Mouse (Mus musculus) heart, adult 2 months (tissue): ENCODE measurements around the gene Txk. TPM values are rescaled to one million over a fixed set of nuclear protein-coding genes. Genes with fewer than 3 reads are reported as not detected.

Source experiments
- DNase-seq, 2 experiments: peaks; one replicate each; pipeline ENCODE4 v3.0.0; 2021
- H3K27ac ChIP-seq: fragments of 200-600 bp; 2 replicates; pipeline ENCODE4 v1.8.1; 2022
- H3K27me3 ChIP-seq: fragments of 200-500 bp; 2 replicates; pipeline ENCODE4 v1.6.1; 2012; ENCODE audit warnings: mild to moderate bottlenecking, low read length, inconsistent platforms, mixed read lengths; ENCODE audit not compliant: control insufficient read depth, insufficient read depth
- H3K36me3 ChIP-seq: fragments of 200-500 bp; 2 replicates; pipeline ENCODE4 v1.6.1; 2012; ENCODE audit warnings: low read length, inconsistent platforms; ENCODE audit not compliant: control insufficient read depth, insufficient read depth
- H3K4me1 ChIP-seq: fragments of 200-500 bp; 2 replicates; pipeline ENCODE4 v1.6.1; 2011; ENCODE audit warnings: low read length; ENCODE audit not compliant: control insufficient read depth, insufficient read depth
- H3K4me3 ChIP-seq: fragments of 200-600 bp; 2 replicates; pipeline ENCODE4 v1.8.1; 2022
- H3K79me2 ChIP-seq: fragments of 200-500 bp; replicated peaks from 2 replicates; pipeline ENCODE4 v1.6.1; 2012; ENCODE audit warnings: mild to moderate bottlenecking, inconsistent platforms, low read length, moderate library complexity, mixed read lengths; ENCODE audit not compliant: control insufficient read depth, insufficient read depth
- H3K9ac ChIP-seq: fragments of 200-500 bp; 2 replicates; pipeline ENCODE4 v1.6.1; 2012; ENCODE audit warnings: low read depth, mild to moderate bottlenecking, control low read depth, inconsistent platforms, low read length, mixed read lengths
- CTCF ChIP-seq: fragments of 200-600 bp; IDR thresholded peaks from 2 replicates; pipeline ENCODE4 v1.8.1; 2022; ENCODE audit warnings: antibody characterized with exemption, mild to moderate bottlenecking, moderate library complexity
- EP300 ChIP-seq: fragments of 200-500 bp; IDR thresholded peaks from 2 replicates; pipeline ENCODE4 v1.6.1; 2011; ENCODE audit warnings: low read depth, low read length, control low read depth; ENCODE audit not compliant: insufficient read depth
- POLR2A ChIP-seq: fragments of 200-500 bp; IDR thresholded peaks from 2 replicates; pipeline ENCODE4 v1.6.1; 2011; ENCODE audit warnings: mild to moderate bottlenecking, low read depth, low read length, control low read depth; ENCODE audit not compliant: insufficient read depth
- WGBS: fragments of 180-500 bp; shearing (Covaris S2); methylation state at CpG from one replicate; pipeline ENCODE4 v1.1.7; 2018; 5-methylcytosine and 5-hydroxymethylcytosine counted together
- intact Hi-C: fragments of 180-260 bp; cut with DNase I; formaldehyde crosslinking; loops from one replicate; pipeline ENCODE4 v1.15.1; 2025
- polyA plus RNA-seq: library from polyadenylated mRNA; depleted of rRNA; stranded (reverse); fragments of >200 nt; gene quantifications from 2 replicates; pipeline ENCODE4 v1.2.3, GENCODE M21; 2012; rRNA removed
- total RNA-seq, 2 experiments: library from RNA; stranded (reverse); gene quantifications; 2 replicates each; pipeline ENCODE4 v1.2.3; 2021

The Txk gene
- total and polyA plus RNA-seq, 3 experiments, result 0.10 to 0.30 (median 0.18) TPM

DNA sequence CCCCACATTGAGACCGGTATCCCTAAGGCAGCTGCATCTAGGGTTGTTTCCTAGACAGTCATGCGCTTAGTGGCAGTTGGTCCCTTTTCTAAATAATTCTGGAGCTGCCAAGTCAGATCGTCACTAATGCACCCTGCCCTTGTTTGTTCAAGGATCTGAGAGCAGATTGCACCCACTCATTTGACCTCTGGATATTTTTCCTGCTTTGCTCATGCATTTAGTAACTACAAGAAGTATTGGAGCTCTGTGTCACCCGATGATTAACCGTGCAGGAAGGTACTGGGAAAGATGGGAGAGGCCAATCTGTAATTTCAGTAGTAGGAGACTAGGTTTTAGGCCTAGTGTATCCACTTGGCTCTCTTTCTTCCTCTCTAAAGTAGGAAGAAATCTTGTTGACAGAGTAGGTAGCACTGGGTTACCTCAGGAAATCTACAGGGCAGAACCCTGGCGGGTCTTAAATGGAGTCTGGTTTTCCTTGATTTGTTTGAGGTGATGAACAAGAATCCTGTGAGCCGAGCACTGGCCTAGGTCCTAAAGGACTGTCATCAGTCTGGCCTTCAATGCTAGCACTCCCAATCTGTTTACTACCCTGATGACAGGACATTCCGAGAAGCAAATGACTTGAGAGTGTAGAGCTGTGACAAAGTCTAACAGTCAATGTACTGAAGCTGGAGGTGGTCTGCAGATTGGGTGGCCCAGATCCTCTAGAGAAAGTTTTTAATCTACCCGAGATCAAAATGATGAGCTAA lies 103.4 kb downstream of the Txk start:
- Histone ChIP-seq H3K79me2 (no peaks in the 10 kb centered on the region), H3K36me3 (no peaks in the 10 kb centered on the region), H3K9ac (no peak overlapping the region), H3K27me3 (0 out of 2 replicates have a peak, but pooled peaks cover 2% of the 10 kb centered on the region), H3K4me1 (no peaks in the 10 kb centered on the region), H3K27ac (no peak overlapping the region), H3K4me3 (no peak overlapping the region)
- WGBS, result 75% methylated on average over 9 of the region's 9 CpGs
- no peak for DNase-seq
- intact Hi-C loops, result no loop called here
- no peak for TF ChIP-seq POLR2A
- no peak for TF ChIP-seq CTCF
- no peak for TF ChIP-seq EP300

DNA sequence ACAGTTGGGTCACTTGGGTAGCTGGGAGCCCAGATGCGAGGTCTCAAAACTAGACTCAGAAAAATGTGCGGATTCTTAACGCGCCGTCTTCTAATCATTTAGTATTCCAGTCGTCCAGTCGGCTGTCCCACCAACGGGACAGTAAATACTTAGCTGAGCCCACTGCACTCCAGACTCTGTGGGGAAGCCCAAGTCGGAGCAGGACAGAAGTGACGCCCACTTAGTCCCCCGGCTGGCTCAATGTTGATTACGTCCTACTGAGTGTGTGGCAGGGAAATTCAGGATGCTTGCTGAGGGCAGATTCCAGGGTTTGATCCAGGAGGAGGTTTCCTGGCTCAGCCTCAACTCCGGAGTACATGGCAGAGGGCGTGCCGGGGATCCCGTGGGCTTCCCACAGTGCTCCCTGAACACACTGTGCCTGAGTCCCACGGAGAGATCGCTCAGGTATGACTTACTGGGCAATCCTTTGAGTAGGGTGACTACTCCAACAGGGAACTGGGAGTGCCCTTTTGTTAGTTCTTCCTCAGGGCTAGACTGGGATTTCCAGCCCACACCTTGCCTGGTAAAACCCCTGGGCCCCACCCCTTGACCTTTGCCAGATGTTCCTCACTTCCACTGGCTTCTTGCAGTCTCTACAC lies 104.5 kb downstream of the Txk start:
- no peak for TF ChIP-seq EP300
- TF ChIP-seq POLR2A, result no peak
- no peak for TF ChIP-seq CTCF
- Histone ChIP-seq H3K4me1 (no peaks in the 10 kb centered on the region), H3K4me3 (peak overlapping the region; percentile 39), H3K79me2 (no peaks in the 10 kb centered on the region), H3K27ac (no peak overlapping the region), H3K27me3 (0 out of 2 replicates have a peak, but pooled peaks cover 2% of the 10 kb centered on the region), H3K9ac (no peak overlapping the region; the same call in 1 of the 2 replicates), H3K36me3 (no peaks in the 10 kb centered on the region)
- WGBS, result 7% methylated on average over 18 of the region's 18 CpGs
- intact Hi-C loops, result no loop called here
- no peak for DNase-seq

DNA sequence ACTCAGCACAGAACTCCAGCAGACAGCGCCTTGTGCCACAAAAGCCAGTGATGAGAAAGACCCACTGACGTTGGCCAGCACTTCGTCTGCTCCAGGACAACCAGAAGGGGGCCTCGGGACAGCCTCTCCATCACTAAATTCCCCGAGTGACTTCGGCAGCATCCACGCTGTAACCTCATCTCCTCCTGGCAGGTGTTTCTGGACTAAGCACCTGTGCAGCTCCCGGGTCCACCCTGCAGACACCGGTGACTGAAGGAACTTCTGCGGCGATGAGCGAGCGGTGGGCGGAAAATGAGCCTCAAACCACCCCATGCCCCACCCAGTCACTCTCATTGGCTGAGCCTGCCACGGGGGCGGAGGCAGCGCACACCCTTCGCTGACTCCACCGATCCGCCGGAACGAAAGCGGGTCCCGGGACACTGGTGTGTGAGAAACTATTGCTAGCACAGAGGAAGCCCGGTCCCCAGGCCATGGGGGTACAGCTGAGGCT lies 105.1 kb downstream of the Txk start, which contains the start of gene Nipal1:
TSS of gene Nipal1 (plus strand) at position 378 of the 490 bp plus-strand sequence.
- Histone ChIP-seq H3K4me3 (peak within 1 kb of the TSS; percentile 39), H3K79me2 (no peaks in the 10 kb centered on the region), H3K27ac (no peak within 1 kb of the TSS), H3K27me3 (0 out of 2 replicates have a peak, but pooled peaks cover 2% of the 10 kb centered on the region), H3K36me3 (no peaks in the 10 kb centered on the region), H3K4me1 (no peaks in the 10 kb centered on the region), H3K9ac (no peak within 1 kb of the TSS; the same call in 1 of the 2 replicates)
- peak; percentile 37 to 58 for DNase-seq
- WGBS, result under 1% methylated on average over 25 of the region's 25 CpGs
- intact Hi-C loops, result no loop called here
- TF ChIP-seq EP300, result no peak
- TF ChIP-seq POLR2A, result no peak
- no peak for TF ChIP-seq CTCF

DNA sequence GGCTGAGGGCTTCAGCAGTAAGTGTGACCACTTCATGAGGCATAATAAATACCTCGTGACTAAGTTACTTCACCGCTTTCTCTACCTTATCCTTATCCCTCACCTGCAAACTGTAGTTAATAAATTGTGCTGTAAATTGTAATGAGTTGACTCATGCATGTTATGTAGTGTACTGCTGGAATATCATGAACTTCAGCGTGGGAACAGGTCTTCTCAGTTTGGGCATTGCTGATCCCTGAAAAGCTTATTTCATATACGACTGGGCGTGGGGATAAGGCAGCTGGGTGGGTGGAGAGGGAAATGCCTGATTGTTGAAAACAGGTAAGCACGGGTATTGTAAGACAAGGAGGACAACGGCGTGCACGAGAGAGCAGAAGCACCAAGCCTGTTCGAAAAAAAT lies 105.6 kb downstream of the Txk start:
- 32% methylated on average over 10 of the region's 10 CpGs for WGBS
- Histone ChIP-seq H3K27ac (no peak overlapping the region), H3K27me3 (0 out of 2 replicates have a peak, but pooled peaks cover 2% of the 10 kb centered on the region), H3K36me3 (no peaks in the 10 kb centered on the region), H3K9ac (no peak overlapping the region), H3K4me1 (no peaks in the 10 kb centered on the region), H3K79me2 (no peaks in the 10 kb centered on the region), H3K4me3 (no peak overlapping the region)
- no peak for TF ChIP-seq EP300
- no peak for TF ChIP-seq CTCF
- no peak for TF ChIP-seq POLR2A
- intact Hi-C loops, result no loop called here
- no peak for DNase-seq

DNA sequence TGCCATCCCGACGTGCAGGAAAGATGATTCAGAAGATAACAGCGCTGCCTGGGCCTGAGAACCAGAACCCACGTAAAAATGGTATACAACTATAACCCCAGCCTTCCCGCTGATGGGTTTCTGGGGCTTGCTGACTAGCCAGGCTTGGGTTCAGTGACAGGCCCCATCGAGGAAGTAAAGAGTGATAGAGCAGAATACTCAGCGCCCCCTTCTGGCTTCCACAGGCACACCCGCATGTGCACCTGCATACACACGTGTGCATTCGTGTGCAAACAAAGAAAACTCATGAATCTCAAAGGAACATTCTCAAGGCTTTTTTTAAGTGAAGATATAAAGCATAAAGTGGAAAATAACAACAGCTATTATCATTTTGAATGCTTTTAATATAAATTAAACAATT lies 106.4 kb downstream of the Txk start:
- Histone ChIP-seq H3K4me1 (no peaks in the 10 kb centered on the region), H3K79me2 (no peaks in the 10 kb centered on the region), H3K4me3 (no peak overlapping the region), H3K27ac (no peak overlapping the region), H3K27me3 (0 out of 2 replicates have a peak, but pooled peaks cover 2% of the 10 kb centered on the region), H3K36me3 (no peaks in the 10 kb centered on the region), H3K9ac (no peak overlapping the region)
- intact Hi-C loops, result no loop called here
- 40% methylated on average over 10 of the region's 10 CpGs for WGBS
- TF ChIP-seq EP300 (no peak), CTCF (no peak), POLR2A (no peak)
- no peak for DNase-seq

Other genes with a start within 250 kb of the Txk start
- 100 to 1,000 TPM; 121 to 173 TPM for gene Corin, start 248.3 kb downstream of the Txk start, total RNA-seq
- gene Corin, start 248.3 kb downstream of the Txk start, polyA plus RNA-seq, result 42.3 and 96.3 TPM in 2 replicates
- gene Nfxl1, start 193.1 kb downstream of the Txk start, total RNA-seq, result 1 to 10 TPM; 5.8 to 6.2 TPM
- gene Nfxl1, start 193.1 kb downstream of the Txk start, polyA plus RNA-seq, result 2.6 and 4.7 TPM in 2 replicates
- not detected for gene Zar1, start 171.5 kb downstream of the Txk start, total RNA-seq
- not detected in 2 replicates for gene Zar1, start 171.5 kb downstream of the Txk start, polyA plus RNA-seq
- not detected for gene Gm5868, start 165.2 kb downstream of the Txk start, total RNA-seq
- not detected in 2 replicates for gene Gm5868, start 165.2 kb downstream of the Txk start, polyA plus RNA-seq
- not detected for gene Cnga1, start 108.5 kb downstream of the Txk start, total RNA-seq
- not detected in 2 replicates for gene Cnga1, start 108.5 kb downstream of the Txk start, polyA plus RNA-seq
- gene Nipal1, start 105.0 kb downstream of the Txk start, total RNA-seq, result not detected
- not detected in 2 replicates for gene Nipal1, start 105.0 kb downstream of the Txk start, polyA plus RNA-seq
- gene Tec, start 115.7 kb upstream of the Txk start, total RNA-seq, result 10 to 100 TPM; 12.8 to 13.8 TPM
- gene Tec, start 115.7 kb upstream of the Txk start, polyA plus RNA-seq, result 5.7 and 9.3 TPM in 2 replicates
- 100 to 1,000 TPM; 149 to 186 TPM for gene Slain2, start 161.5 kb upstream of the Txk start, total RNA-seq
- gene Slain2, start 161.5 kb upstream of the Txk start, polyA plus RNA-seq, result 53.7 and 84.5 TPM in 2 replicates
- not detected for gene Gm10135, start 221.9 kb upstream of the Txk start, total RNA-seq
- gene Gm10135, start 221.9 kb upstream of the Txk start, polyA plus RNA-seq, result not detected in 2 replicates